Mouse (Mus musculus) adrenal gland, postnatal 10 days (tissue): ENCODE measurements at regions not wholly inside any gene's neighbourhood (a gene's known extent, or its start where the extent isn't known, plus 50 kb on each side); places are given as distances from the start of the nearest gene placed in this dataset.
A peak's percentile ranks its signal among the peaks of the same experiment; 100 is the strongest.
"Not testable (repeated sequence)": the region's sequence is repeated elsewhere in the genome, so short reads cannot be mapped to it uniquely, and the experiment has no call there.

Experiments used
- DNase-seq: peaks from one replicate; pipeline ENCODE4 v3.0.0; 2021; ENCODE audit warnings: mixed read lengths

DNA sequence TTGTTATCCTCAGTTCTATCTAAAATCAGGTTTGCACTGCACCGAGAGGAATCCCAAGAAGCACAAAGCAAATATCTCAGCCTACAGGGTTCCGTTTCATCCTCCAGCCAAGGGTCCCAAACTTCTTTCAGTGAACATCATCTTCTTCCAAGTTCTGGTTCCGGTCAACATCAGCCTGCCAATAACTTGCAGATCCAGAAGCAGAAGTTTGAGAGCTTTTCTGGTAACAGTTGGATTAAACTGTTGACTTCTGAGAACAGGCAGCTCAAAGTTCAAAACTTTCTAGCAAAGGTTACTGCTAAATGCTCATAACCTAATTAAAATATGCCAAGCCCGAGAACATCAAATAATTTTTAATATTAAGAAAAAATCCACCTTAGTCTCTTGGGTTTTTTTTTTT lies 237.0 kb upstream of the Gm37988 start:
- no peak for DNase-seq

DNA sequence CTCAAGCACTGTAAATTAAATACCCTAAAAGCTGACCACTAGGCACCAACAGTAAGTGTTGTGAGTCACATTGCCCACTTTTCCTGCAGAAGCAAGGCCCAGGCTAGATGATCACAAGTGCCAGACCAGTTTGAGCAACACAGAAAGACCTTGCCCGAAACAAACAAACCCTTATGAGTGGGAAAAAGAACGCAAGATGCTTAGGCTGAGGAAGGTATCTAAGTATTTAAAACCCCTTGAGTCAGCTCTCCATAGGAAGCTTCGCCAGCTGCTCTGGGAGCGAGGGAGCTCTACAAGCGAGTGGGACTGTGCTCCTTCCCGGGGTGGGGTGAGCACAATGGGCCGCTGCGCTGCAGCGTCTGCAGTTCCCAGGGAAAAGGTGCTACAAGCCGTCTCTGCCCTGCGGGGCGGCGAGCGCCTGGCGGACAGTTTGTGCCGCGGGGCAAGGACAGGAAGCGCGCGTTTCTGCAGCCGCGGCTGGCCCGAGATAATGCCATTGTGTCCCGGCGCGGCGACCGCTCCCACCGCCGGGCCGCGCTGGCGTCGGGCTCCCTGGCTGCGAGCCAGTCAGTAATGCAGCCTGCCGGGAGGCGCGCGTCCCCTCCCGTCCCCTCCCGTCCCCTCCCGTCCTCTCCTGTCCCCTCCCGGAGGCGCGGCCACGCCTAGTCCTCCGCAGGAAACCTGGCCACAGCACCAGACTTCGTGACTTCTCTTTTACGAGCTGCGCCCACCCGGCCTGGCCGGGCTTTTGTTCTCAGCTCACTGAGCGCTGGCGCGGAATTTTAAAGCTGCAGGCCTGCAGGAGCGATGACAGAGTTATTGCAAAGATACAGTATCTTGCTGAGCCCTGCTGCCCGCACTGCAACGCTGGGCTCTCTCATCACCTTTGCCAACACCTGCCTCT lies 236.1 kb upstream of the Gm37988 start:
- DNase-seq = peak; percentile 80

GRCm38 (mm10) chr1:4572311-4572710 lies 235.4 kb upstream of the Gm37988 start:
- no peak for DNase-seq

- DNase-seq = no peak
Measured at GRCm38 (mm10) chr1:4574101-4574500, 233.6 kb upstream of the Gm37988 start.

GRCm38 (mm10) chr1:4576957-4577356 lies 230.7 kb upstream of the Gm37988 start:
- DNase-seq = no peak

- no peak for DNase-seq
Measured at GRCm38 (mm10) chr1:4582534-4582933, 225.2 kb upstream of the Gm37988 start.

DNA sequence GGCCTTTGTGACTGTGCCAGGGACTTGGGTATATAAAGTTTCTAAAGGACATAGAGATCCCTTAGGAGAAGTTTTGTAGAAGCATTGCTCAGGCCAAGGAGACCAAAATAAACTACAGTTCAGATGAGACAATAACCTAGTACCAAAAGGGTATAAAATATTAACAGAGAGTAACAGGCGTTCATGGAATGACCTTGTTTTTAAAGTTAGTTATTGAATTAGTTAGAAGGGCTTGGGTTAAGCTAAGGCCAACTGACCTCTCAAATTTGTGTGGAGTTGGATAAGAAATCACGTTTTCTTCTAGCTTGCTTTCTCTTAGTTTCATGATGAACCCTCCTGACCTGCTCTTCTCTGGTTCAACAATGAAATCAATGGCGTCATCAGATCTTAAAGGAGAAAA lies 209.8 kb upstream of the Gm37988 start:
- no peak for DNase-seq

- DNase-seq = no peak
Measured at GRCm38 (mm10) chr1:4598425-4598824, 209.3 kb upstream of the Gm37988 start.

GRCm38 (mm10) chr1:4602386-4602785 lies 205.3 kb upstream of the Gm37988 start:
- DNase-seq = peak; percentile 27

GRCm38 (mm10) chr1:4608824-4609223 lies 198.9 kb upstream of the Gm37988 start:
- DNase-seq = no peak

- DNase-seq = no peak
Measured at GRCm38 (mm10) chr1:4613305-4613704, 194.4 kb upstream of the Gm37988 start.

DNA sequence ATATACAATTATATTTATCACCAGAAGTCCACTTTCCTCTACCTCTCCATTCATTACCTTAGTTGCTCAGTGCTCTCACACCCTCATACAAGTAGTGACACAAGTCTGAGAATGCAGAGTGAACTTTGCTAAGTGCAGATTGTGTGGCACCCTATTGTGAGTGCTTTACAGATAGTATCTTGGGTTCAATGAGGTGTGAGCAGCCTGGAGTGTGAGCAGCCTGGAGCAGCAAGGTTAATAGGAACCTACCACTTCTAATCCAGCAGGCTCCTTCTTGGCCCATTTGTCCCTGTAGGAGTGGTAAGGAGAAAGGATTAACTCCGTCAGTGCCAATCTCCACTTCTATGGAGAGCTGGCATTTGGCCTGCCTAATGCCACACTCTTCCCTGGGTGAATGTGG lies 192.4 kb upstream of the Gm37988 start:
- DNase-seq = no peak

- DNase-seq = peak; percentile 6
Measured at GRCm38 (mm10) chr1:4617479-4617878, 190.2 kb upstream of the Gm37988 start.

DNA sequence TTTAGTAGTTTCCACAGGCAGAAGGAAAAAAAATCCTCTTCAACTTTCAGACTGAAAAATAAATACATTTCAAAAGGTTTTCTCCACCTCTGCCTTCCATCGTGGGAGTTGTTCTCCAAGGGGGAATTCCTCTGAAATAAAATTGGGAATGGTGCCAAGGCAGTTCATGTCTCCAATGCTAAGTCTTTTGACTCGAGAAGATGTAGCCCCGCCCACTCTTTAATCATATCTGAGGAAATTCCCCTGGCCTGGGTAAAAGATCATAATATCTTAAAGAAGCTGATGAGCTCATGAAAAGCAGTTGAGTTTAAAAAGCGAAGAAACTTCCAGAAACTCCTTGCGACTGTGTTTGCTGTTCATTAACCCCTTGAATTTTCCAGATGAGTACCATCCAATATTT lies 185.3 kb upstream of the Gm37988 start:
- DNase-seq = peak; percentile 18

DNA sequence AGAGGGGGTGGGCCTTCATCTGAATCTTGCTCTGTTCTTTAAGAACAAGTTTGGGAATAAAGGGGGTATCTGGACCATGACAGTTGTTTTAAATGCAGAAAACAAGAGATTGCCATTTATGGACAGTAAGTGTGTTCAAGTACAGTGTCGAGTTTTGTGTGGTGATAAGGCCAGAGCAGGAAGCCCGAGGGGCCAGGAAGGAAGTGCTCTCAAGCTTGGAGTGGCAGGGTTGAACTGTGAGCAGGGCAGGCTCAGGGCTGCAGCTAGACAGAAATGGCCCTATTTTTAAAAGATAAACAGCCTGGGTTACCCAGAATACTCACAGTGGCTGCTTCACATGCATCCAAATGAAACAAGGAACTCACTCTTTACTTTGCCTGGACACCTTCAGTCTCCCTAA lies 184.4 kb upstream of the Gm37988 start:
- no peak for DNase-seq

DNA sequence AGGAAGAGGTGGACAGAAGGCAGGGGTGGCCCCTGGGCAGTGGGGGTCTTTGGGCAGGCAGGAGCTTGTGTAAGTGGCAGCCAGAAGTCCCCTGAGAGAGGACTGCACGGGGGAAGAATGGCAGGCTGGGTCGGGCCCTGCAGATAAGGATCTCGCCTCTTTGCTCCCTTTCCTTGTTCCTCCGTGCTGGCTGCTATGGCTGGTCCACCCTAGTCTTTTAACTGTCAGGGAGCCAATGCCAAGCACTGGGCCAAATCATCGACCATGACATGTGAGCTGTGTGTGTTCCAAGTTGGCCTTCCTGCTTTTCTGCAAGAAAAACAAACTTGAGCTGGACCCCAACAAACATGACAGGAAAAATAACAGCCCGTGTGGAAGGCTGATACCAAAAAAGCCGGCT lies 153.8 kb upstream of the Gm37988 start:
- peak; percentile 35 for DNase-seq

GRCm38 (mm10) chr1:4655252-4655651 lies 152.4 kb upstream of the Gm37988 start:
- DNase-seq = no peak

DNA sequence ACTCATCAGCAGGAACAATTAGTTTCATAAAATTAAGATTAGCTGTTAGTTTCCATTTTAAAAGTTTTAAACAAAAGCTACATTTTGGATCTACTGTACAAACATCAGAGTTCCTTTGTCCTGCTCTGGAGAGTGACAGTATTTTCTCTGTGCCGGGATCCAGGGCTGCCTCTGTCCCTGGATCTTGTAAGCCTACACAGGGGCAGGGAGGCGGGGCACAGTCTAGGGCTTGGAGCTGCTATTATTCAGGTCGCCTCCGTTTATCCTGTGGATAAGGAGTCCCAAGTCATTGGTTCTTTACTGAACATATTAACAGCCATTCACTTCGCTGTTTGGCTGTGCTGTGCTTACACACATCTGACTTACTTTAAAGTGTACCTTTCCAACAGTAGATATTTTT lies 150.8 kb upstream of the Gm37988 start:
- DNase-seq = no peak

- DNase-seq = not testable (repeated sequence)
Measured at GRCm38 (mm10) chr1:4660081-4660480, 147.6 kb upstream of the Gm37988 start.

- not testable (repeated sequence) for DNase-seq
Measured at GRCm38 (mm10) chr1:4660616-4661015, 147.1 kb upstream of the Gm37988 start.

DNA sequence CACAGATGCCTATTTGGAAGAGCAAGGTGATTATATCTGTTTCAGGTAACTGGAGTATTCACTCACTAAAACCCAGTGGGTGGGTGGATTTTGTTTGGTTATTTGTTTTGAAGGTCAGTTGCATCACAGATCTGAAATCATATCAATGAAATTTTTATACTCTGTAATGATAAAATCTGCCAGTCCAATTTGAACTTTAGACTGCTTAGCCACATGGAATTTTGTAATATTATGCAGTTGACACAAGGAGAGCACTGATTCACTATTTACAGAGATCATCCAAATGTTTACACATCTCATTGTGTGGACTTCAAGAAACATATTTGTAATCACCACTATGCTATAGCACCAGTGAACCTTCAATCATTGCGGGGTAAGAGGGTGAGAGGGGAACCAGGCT lies 145.9 kb upstream of the Gm37988 start:
- DNase-seq = no peak

DNA sequence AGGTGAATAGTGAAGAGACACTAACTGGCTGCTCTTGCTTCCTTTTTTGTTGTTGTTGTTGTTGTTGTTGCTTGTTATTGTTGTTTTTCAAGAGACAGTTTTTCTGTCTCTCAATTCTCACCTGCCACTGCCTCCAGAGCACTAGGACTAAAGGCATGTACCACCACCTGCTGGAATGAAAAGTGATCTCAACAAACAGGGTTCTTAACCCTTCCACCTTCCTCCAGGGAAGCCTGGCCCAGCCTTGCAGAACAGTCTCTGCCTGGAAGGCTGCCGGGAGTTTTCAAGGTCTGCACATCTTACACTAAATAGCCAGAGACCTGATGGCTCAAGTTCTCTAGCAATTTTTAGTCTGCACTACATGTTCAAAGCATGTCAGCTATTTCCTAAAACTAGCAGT lies 138.0 kb upstream of the Gm37988 start:
- DNase-seq = peak; percentile 51

- DNase-seq = peak; percentile 55
Measured at GRCm38 (mm10) chr1:4671237-4672019, 136.3 kb upstream of the Gm37988 start.
